Mouse (Mus musculus) sigmoid colon, adult 10 weeks (tissue): ENCODE data around the gene Spata48. TPM values are rescaled to one million over a fixed set of nuclear protein-coding genes. Genes with fewer than 3 reads are reported as not detected.

ENCODE experiments used
- polyA plus RNA-seq: library from polyadenylated mRNA; stranded (reverse); fragments of 350-450 nt; fragmentation: Illumina TruSeq; extraction: RNeasy Lipid Tissue Mini Kit (QIAGEN cat#74804); gene quantifications from one replicate; pipeline ENCODE4 v1.2.3, GENCODE M21; 2014; ENCODE audit warnings: low read depth, low replicate concordance

The Spata48 gene
- polyA plus RNA-seq: not detected

DNA sequence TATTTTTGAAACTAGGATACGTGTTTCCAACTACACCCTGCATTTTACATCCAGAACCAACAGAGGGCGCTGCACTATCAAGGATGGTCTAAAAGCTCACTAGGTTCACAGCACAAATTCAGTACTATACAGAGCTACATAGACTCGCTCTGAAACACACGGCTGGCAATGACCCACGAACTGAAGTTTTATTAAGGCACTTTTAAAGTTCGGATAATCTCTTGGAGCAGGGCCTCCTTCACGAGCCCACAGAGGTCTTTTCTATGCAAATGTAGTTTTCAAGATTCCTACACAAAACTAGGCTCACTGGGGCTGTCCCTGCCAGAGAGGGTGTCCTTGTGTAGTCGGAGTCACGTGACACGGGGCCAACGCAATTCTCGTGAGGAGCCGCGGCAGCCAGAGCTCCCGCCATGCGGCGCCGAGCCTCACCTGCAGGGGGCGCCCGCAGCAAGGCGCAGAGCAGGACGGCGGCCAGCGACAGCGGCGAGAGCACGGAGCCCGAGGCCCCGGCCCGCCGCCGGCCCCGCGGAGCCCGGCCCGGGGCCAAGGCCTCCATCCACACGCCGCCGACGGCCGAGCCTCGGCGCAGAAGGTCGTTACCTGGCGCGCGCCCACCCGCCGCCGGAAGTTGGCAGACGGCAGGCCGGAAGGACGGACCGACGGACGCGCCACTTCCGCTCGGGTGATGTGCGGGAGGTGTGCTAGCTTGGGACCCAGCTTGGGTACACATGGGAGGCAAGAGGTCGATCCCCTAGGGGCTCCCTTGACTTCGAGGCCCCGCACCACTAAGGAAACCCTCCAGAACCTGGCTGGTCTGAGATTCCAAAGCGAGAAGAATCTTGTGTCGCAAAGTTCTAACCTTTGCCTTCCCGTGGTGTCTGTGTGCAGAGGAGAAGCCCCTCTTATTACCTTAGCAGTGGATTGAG lies at the start of gene Spata48, which contains the start of gene Zpbp:
TSS of gene Spata48 (plus strand) at position 460 of the 926 bp plus-strand sequence.
TSS of gene Zpbp (minus strand) at position 774 of the 926 bp plus-strand sequence.

Other genes with a start within 250 kb of the Spata48 start
- gene Zpbp, start 314 bp downstream of the Spata48 start, polyA plus RNA-seq: not detected
- not detected for gene 4930512M02Rik, start 165.7 kb downstream of the Spata48 start, polyA plus RNA-seq
- 9.6 TPM for gene Ikzf1, start 222.9 kb downstream of the Spata48 start, polyA plus RNA-seq